Mouse (Mus musculus) G1E (cell line): Measurements from ENCODE around the gene Sec14l4. TPM values are rescaled to one million over a fixed set of nuclear protein-coding genes. Genes with fewer than 3 reads are reported as not detected.
A peak's percentile ranks its signal among the peaks of the same experiment; 100 is the strongest.

Experiments used
- ATAC-seq: 2 replicates; pipeline ENCODE4 v1.8.0; 2016; ENCODE audit warnings: mild to moderate bottlenecking; ENCODE audit not compliant: insufficient number of reproducible peaks, poor library complexity, low FRiP score, severe bottlenecking; ENCODE audit errors: extremely low read depth
- DNase-seq: peaks from one replicate; pipeline ENCODE4 v3.0.0; 2012; ENCODE audit warnings: low spot score
- H3K27me3 ChIP-seq: 2 replicates; pipeline ENCODE4 v1.6.1; 2012; ENCODE audit warnings: mild to moderate bottlenecking, low read length, inconsistent platforms; ENCODE audit not compliant: insufficient read depth
- H3K36me3 ChIP-seq: replicated peaks from 2 replicates; pipeline ENCODE3; 2012; ENCODE audit warnings: mild to moderate bottlenecking, inconsistent platforms
- H3K4me1 ChIP-seq: 2 replicates; pipeline ENCODE4 v1.6.1; 2012; ENCODE audit warnings: low read depth, low read length, inconsistent platforms, mixed read lengths; ENCODE audit not compliant: insufficient read depth
- H3K4me3 ChIP-seq: 2 replicates; pipeline ENCODE4 v1.5.1; 2012; ENCODE audit warnings: low read depth, mild to moderate bottlenecking, inconsistent platforms, low read length, moderate library complexity, mixed read lengths
- H3K9me3 ChIP-seq: replicated peaks from 2 replicates; pipeline ENCODE4 v1.6.1; 2012; ENCODE audit warnings: inconsistent platforms
- CTCF ChIP-seq: IDR thresholded peaks from 2 replicates; pipeline ENCODE4 v1.5.1; 2012; ENCODE audit warnings: low read depth, low read length, inconsistent platforms, mixed read lengths
- GATA1 ChIP-seq: IDR thresholded peaks from 2 replicates; pipeline ENCODE4 v1.6.1; 2012; ENCODE audit warnings: borderline replicate concordance, low read length, inconsistent platforms, mixed read lengths
- GATA2 ChIP-seq: IDR thresholded peaks from 2 replicates; pipeline ENCODE4 v1.6.1; 2012; ENCODE audit warnings: low read depth, low read length, inconsistent platforms, borderline replicate concordance
- POLR2AphosphoS5 ChIP-seq: IDR thresholded peaks from 2 replicates; pipeline ENCODE4 v1.6.1; 2012; ENCODE audit warnings: low read depth, low read length, inconsistent platforms; ENCODE audit not compliant: insufficient replicate concordance
- TAL1 ChIP-seq: conservative IDR thresholded peaks from 2 replicates; pipeline ENCODE4 v1.6.1; 2012; ENCODE audit warnings: low read depth, low read length, inconsistent platforms, mixed read lengths
- polyA plus RNA-seq: library from polyadenylated mRNA; stranded (reverse); fragments of >175 nt; gene quantifications from 2 replicates; pipeline ENCODE4 v1.2.3, GENCODE M21; 2012
- total RNA-seq, 2 experiments: library from RNA; stranded (forward) in 1 of 2; stranded (reverse) in 1 of 2; fragments of 200-1000 nt in 1 of 2; fragments of >200 nt in 1 of 2; fragmentation: Nextera tagmentation in 1 of 2; gene quantifications; 2 replicates each; pipeline ENCODE4 v1.2.3; 2014 to 2017

Sec14l4 gene
- total and polyA plus RNA-seq, 3 experiments = 0.11 TPM; not detected in 2

- H3K36me3 ChIP-seq = peaks cover 6% of the 10 kb centered on the region
- peak; percentile 21 for DNase-seq
- H3K4me1 ChIP-seq = peaks cover 5% of the 10 kb centered on the region
- peaks cover 24% of the 10 kb centered on the region for H3K27me3 ChIP-seq
- H3K9me3 ChIP-seq = peaks cover 10% of the 10 kb centered on the region
- H3K4me3 ChIP-seq = no peak overlapping the region
- ATAC-seq = no peak
- no peak for TF ChIP-seq GATA1
Measured at GRCm38 (mm10) chr11:4086246-4086645, 55.0 kb downstream of the Sec14l4 start.

GRCm38 (mm10) chr11:4087267-4087666 is 56.0 kb downstream of the Sec14l4 start:
- DNase-seq = no peak
- Histone ChIP-seq H3K4me3 (no peak overlapping the region), H3K27me3 (peaks cover 23% of the 10 kb centered on the region), H3K4me1 (peaks cover 5% of the 10 kb centered on the region), H3K9me3 (peaks cover 18% of the 10 kb centered on the region), H3K36me3 (peaks cover 16% of the 10 kb centered on the region)
- ATAC-seq = no peak
- no peak for TF ChIP-seq GATA1
- no peak for TF ChIP-seq TAL1
- no peak for TF ChIP-seq POLR2AphosphoS5
- no peak for TF ChIP-seq GATA2
- no peak for TF ChIP-seq CTCF

GRCm38 (mm10) chr11:4093459-4094377 is 62.5 kb downstream of the Sec14l4 start:
- H3K9me3 ChIP-seq = peaks cover 15% of the 10 kb centered on the region
- TF ChIP-seq GATA2 = no peak
- TF ChIP-seq CTCF = no peak
- no peak for TF ChIP-seq GATA1
- TF ChIP-seq TAL1 = no peak
- TF ChIP-seq POLR2AphosphoS5 = no peak
- H3K36me3 ChIP-seq = peaks cover 35% of the 10 kb centered on the region
- ATAC-seq (no peak), DNase-seq (no peak)
- H3K4me3 ChIP-seq = peak overlapping the region; percentile 75
- peaks cover 53% of the 10 kb centered on the region for H3K4me1 ChIP-seq
- H3K27me3 ChIP-seq = no peaks in the 10 kb centered on the region; the same call in 1 of the 2 replicates

GRCm38 (mm10) chr11:4094378-4095170 is 63.3 kb downstream of the Sec14l4 start:
- Histone ChIP-seq H3K9me3 (peaks cover 15% of the 10 kb centered on the region), H3K4me1 (peaks cover 54% of the 10 kb centered on the region), H3K27me3 (no peaks in the 10 kb centered on the region; the same call in 1 of the 2 replicates), H3K4me3 (peak overlapping the region; percentile 75), H3K36me3 (peaks cover 35% of the 10 kb centered on the region)
- peak; percentile 84 for DNase-seq
- no peak for ATAC-seq
- TF ChIP-seq CTCF = peak; percentile 73
- no peak for TF ChIP-seq POLR2AphosphoS5

GRCm38 (mm10) chr11:4095171-4096053 is 64.2 kb downstream of the Sec14l4 start, which contains the start of gene Mtfp1:
TSS of gene Mtfp1 (minus strand) at chr11:4095445.
- ATAC-seq = no peak
- no peaks in the 10 kb centered on the region; the same call in 1 of the 2 replicates for H3K27me3 ChIP-seq
- peak within 1 kb of the TSS; percentile 75 for H3K4me3 ChIP-seq
- peaks cover 15% of the 10 kb centered on the region for H3K9me3 ChIP-seq
- TF ChIP-seq CTCF = no peak
- no peak for TF ChIP-seq TAL1
- no peak for TF ChIP-seq GATA1
- no peak for TF ChIP-seq GATA2
- no peak for TF ChIP-seq POLR2AphosphoS5
- peak; percentile 72 for DNase-seq
- H3K36me3 ChIP-seq = peaks cover 38% of the 10 kb centered on the region
- H3K4me1 ChIP-seq = peaks cover 54% of the 10 kb centered on the region
